Mouse (Mus musculus) 3134 (cell line): Measurements from ENCODE around the gene Btbd35f18.
"Not testable (repeated sequence)": the region's sequence is repeated elsewhere in the genome, so short reads cannot be mapped to it uniquely, and the experiment has no call there.

Source experiments
- DNase-seq: peaks from one replicate; pipeline ENCODE4 v3.0.0-alpha.2; 2011; ENCODE audit warnings: low spot score; ENCODE audit not compliant: insufficient read length; ENCODE audit errors: extremely low read depth

Gene Btbd35f18

DNA sequence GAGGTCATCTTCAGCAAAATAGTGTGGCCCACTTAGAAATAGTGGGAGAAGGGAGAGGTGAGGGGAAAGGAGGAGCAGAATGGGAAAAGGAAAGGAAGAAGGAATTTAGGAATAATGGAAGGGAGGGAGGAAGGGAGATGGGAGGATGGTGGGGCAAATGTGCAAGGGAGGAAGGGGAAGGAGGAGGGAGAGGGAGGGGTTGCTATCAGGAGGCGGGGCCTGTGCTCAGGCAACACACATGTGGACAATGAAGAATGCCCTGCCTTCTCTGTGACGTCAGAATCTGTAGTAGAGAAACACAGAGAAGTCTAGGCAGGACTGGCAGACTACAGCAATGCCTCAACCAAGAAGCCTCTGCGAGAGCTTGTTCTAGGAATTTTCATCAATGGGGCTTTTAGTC is at the start of gene Btbd35f18:
Btbd35f18 (plus strand) TSS at position 301 of the 400 bp plus-strand sequence.
- DNase-seq = not testable (repeated sequence)
